Mouse (Mus musculus) heart, adult 8-10 months (tissue): ENCODE data around the gene Pparg. TPM values are rescaled to one million over a fixed set of nuclear protein-coding genes. Genes with fewer than 3 reads are reported as not detected.

Experiments used
- DNase-seq: peaks from one replicate; pipeline ENCODE4 v3.0.0; 2022; ENCODE audit warnings: low spot score
- total RNA-seq, 4 experiments: library from RNA; stranded (reverse); gene quantifications; 2 replicates each; pipeline ENCODE4 v1.2.4; 2022

Pparg gene
- total RNA-seq, 4 experiments from 2014 or later, result 9.5 to 13.5 (median 12.3) TPM

- peak; percentile 64 for DNase-seq
These were observed 1.1 kb downstream of the Pparg start for GRCm38 (mm10) chr6:115361606-115362462.

DNA sequence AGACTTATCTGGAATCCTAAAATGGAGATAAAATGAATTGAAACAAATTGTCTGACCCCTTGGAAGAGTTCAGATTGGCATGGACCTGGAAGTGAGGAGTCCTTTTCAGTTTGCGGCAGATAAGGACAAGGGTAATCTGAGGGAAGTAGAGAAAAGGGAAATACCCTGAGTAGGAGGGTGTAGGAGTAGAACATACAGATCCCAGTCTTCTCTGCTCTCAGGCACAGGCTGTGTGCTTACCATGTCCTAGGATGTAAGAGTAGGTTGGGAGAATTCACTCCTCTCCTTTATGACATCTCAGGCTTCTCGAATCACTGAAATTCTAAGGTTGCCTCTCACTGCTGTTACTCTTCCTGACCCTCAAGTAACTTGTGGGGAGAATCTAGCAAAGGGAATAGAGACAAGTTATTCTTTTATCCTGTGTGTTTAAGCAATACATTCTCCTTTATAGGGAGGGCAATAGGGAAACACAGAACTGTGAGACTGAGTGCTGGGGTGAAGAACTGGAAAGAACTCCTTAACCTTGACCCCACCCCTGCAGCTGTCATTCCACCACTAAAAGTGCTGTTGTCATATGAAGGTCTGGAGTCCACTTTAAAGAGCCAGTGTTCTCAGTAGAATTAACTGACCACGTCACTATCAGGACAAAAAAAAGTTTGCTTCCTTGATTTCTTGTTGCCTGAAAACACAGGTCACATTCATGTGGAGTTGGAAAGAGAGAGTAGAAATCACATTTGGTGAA lies 6.3 kb downstream of the Pparg start:
- DNase-seq, result no peak

- DNase-seq, result no peak
These were observed 14.4 kb downstream of the Pparg start for GRCm38 (mm10) chr6:115374871-115375852.

DNA sequence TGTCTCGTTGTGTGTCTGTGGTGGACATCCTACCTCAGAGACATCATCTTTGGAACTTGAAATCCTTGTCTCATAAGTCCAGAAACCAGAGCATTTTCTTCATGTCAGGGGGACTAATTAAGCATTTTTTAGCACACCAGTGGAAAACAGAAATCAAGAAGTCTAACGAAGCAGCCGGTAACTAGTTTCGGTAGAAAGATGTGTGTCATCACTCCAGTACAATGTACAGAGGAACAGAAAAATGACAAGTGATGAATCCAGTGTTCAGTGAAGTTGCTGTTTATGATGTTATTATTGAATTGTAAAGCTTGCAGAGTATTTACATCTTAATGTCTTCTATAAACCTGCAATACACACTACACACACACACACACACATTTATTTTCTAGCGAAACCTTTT lies 19.8 kb downstream of the Pparg start:
- no peak for DNase-seq

DNA sequence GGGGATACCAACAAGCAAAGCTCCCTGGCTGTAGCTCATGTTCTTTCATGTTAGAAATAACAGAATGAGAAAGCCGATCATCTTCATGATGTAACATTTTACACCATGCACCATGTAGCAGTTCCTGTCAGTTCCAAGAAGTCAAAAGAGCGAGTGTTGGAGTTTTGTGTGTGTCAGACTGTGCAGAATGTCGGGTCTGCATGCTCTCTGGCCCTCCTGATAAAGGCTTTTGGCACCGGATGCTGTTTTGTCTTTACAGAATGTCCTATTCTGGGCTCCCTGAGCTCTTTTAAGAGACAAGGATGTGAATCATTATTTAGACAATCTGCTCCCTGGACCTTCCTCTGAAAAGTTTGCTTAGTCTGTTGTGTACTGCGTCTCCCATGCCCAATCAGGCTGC lies 22.0 kb downstream of the Pparg start:
- peak; percentile 63 for DNase-seq

DNA sequence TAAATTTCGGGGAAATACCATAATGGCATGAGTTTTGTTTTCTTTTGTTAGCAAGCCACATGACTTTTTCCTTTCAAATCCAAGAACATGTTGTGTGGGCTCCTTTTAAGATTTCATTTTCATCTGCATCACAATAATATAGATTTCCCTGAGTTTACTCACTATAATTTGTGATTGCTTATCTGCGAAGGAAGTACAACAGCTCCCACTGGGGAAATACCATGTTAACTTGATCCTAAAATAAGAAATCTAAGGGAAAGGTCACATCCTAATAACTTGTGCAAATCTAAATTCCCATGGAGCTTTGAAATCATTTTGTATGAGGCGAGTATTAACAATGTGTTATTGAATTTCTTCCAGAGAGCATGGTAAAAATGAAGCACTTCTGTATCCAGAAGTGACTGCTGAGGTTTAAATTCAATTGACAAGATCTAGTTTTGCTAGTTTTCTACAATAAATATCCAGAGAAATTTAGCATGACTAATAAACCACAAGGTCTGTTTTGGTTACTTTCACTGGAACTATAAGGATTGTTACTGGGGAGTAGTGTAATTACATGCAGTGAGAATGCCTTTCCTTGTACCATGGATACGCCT lies 29.3 kb downstream of the Pparg start:
- DNase-seq, result peak; percentile 52

DNA sequence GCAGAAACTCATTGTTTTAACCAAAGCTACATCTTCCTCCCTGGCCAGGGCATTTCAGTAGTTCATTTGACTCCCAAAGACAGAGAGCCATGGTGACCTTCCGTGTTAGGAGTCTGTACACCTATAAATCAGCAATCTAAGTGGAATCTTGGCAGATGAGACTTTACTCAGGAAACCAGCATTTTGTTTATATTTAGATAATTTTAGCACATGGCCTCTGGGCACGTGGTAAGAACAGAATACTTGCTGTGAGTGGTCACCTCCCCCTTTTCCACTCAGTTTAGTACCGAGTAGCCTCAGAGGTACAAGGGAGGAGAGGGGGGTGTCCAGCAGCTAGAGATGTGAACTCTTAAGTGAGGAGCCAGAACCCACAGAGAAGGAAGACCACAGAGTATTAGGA lies 36.2 kb downstream of the Pparg start:
- DNase-seq, result no peak

DNA sequence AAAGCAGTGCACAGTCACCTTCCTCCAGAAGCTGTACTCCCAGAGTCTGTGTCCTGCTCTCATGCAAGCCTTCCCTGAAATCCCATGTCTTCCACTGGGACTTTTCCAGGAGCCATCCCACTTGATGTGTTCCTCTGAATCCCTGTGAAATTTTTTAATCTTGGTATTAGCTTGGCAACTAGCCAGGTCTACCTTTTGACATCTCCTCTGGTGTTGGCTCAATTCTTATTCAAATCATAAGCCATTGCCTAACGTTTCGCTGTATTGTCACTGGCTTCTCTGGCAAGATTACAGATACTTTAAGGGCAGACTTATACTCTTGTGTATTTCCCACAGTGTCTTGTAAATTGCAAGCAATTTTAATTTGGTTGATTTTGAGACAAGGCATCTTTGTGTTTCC lies 43.6 kb downstream of the Pparg start:
- no peak for DNase-seq

DNA sequence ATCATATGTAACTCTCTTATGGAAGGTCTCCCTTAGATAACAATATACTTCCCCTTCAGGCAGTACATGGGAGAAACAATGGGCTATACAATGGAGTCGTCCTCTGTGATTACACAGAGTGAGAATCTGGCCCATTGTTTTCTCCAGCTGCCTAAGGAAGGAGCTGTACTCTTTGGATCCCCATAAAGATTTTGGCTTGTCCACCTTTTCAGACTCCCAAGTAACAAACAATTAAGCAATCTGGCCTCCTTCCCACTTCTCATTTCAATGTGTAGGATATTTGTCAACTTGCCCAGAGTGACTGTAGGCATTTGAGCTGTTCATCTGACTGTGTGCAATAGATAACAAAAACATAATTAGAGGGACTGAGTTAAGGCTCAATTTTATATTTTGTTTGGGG lies 50.7 kb downstream of the Pparg start:
- no peak for DNase-seq

- no peak for DNase-seq
These were observed 57.4 kb downstream of the Pparg start for GRCm38 (mm10) chr6:115418171-115418570.

DNA sequence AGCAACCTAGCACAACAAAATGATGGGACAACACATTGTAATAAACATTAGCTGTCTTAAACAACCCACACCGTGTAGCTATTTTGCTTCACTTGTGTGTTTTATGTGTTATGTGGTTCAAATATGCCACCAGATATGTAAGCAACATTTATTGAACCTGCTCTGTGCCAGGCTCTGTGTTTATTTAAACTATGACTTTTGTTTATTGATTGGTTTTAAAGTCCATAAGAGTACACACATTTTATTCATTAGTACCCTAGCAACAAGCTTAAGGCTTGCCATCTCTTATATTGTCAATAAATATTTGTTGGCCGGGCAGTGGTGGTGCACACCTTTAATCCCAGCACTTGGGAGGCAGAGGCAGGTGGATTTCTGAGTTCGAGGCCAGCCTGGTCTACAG lies 58.2 kb downstream of the Pparg start:
- no peak for DNase-seq

DNA sequence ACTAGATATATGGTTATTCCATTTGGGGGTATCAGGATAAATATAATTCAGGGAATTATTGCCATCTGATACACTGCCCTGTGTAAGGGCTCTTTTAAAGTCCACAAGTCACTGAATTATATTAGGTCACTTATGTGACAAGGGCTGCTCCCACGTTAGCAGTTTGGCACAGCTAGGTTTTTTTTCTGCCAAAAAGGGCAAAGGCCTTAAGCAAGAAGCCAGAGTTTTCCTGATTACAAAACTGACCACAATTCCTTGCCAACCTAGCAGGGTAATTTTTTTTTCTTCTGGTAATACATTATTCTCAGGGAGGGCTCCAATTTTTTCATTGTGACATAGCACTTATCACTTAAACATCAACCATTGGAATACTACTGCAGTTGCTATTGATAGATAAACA lies 60.2 kb downstream of the Pparg start:
- DNase-seq, result peak; percentile 71

- DNase-seq, result no peak
These were observed 60.9 kb downstream of the Pparg start for GRCm38 (mm10) chr6:115421665-115422064.

DNA sequence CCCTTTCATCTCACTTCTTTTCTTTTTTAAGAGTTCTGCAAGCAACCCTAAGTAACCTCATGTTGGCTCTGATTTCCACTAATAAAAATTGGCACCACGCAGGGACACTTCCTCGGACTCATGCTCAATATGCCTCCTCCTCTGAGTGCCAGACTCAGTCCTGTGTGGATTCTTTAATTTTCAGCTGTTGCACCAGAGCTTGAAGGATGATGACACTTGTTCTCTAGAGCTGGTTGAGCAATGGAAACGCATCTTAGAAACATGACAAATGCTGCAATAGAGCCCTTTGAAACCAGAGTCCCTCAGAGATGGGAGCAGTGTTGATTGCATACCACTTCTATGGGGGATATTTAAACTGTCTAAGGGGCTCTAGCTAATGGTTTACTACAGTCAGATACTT lies 63.7 kb downstream of the Pparg start:
- no peak for DNase-seq

GRCm38 (mm10) chr6:115432726-115433125 lies 72.0 kb downstream of the Pparg start:
- DNase-seq, result peak; percentile 65

GRCm38 (mm10) chr6:115434054-115434453 lies 73.3 kb downstream of the Pparg start:
- no peak for DNase-seq

DNA sequence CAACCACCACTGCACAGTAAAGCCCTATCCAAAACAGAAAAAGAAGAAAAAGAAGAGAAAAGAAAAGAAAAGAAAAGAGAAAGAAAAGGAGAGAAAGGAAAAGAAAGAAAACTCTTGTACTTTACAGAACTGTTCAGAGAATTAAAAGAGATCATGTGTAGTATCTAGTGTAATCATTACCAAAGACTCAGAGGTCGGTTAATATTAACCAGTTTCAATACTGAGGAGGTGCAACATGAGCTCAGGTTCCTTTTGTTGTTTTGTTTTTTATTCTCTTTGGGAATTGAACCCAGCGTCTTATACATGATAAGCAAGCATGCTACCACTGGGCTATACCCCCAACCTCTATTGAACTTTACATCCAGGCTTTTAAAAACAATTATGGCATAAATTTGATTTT lies 74.1 kb downstream of the Pparg start:
- DNase-seq, result no peak

DNA sequence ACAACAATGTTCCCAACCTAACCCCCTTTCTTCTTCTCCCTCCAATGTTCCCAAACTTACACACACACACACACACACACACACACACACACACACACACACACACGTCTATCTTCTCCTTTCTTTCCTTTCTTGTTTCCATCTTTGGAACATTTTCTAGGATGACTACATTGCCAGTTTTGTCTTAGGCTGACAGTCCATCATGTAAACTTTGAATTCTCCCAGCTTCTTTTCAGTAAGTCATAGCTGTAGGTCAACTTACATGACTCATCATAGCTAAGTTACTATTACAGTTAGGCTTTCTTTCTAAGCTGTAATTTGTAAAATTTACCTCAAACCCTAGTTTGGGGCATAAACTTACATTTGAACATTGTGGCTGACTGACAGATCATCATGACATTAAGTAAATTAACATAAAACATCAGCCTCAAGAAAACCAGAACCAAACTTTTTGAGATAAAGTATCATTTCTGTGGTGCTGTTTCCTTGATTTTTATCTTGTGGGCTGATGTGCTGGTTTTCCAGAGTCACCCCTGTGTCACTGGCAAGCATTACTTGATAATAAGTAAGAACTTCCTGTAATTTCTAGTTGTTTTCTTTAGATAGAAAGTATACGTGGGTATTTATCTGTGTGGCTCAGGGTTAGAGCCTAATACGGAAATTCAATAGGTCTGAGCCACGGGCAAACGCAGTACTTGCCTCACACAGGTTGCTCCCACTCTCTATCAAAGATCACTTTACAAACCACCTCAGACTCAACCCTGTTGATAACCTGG lies 79.7 kb downstream of the Pparg start:
- no peak for DNase-seq

DNA sequence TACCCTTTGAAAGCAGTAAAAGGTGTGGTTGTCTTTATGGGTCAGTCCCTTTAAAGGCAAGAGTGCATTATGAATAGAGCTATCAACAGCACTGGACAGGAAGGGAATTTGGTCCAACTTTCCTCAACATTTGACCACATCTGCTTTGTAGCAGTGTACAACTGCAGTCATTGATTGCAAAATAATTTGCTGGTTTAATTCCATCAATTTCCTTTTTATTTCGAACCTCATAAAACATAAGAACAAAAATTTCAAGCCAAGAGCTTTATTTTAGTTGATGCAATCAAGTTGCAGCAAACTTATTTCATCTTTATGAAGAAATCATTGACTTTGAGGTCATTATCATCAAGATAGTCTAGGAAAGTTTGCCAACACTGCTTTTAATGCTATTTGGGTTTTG lies 91.8 kb downstream of the Pparg start:
- DNase-seq, result no peak

GRCm38 (mm10) chr6:115462743-115463337 lies 102.1 kb downstream of the Pparg start:
- peak; percentile 77 for DNase-seq
